Mouse (Mus musculus) megakaryocyte, embryonic 14.5 days (primary cell): ENCODE measurements around the gene Adamts2. TPM values are rescaled to one million over a fixed set of nuclear protein-coding genes. Genes with fewer than 3 reads are reported as not detected.

Experiments used
- H3K27me3 ChIP-seq: replicated peaks from 2 replicates; pipeline ENCODE3; 2012; ENCODE audit warnings: inconsistent platforms
- H3K36me3 ChIP-seq: replicated peaks from 2 replicates; pipeline ENCODE3; 2012; ENCODE audit warnings: low read length, inconsistent platforms, mixed read lengths
- H3K4me1 ChIP-seq: 2 replicates; pipeline ENCODE4 v1.6.1; 2012; ENCODE audit warnings: inconsistent platforms
- H3K4me3 ChIP-seq: replicated peaks from 2 replicates; pipeline ENCODE3; 2012; ENCODE audit warnings: moderate library complexity, mild to moderate bottlenecking, inconsistent platforms
- H3K9me3 ChIP-seq: 2 replicates; pipeline ENCODE4 v1.6.1; 2012; ENCODE audit warnings: inconsistent platforms
- FLI1 ChIP-seq: IDR thresholded peaks from 2 replicates; pipeline ENCODE4 v1.6.1; 2012; ENCODE audit warnings: low read length, inconsistent platforms, mixed read lengths
- GATA1 ChIP-seq: IDR thresholded peaks from 3 replicates; pipeline ENCODE4 v1.6.1; 2012; ENCODE audit warnings: mixed read lengths, low read length, inconsistent platforms, borderline replicate concordance
- polyA plus RNA-seq: library from polyadenylated mRNA; stranded (reverse); fragments of >175 nt; gene quantifications from 2 replicates; pipeline ENCODE4 v1.2.3, GENCODE M21; 2012; ENCODE audit warnings: low replicate concordance; ENCODE audit not compliant: insufficient read depth

Adamts2 gene
- polyA plus RNA-seq, 1 experiment: not detected

DNA sequence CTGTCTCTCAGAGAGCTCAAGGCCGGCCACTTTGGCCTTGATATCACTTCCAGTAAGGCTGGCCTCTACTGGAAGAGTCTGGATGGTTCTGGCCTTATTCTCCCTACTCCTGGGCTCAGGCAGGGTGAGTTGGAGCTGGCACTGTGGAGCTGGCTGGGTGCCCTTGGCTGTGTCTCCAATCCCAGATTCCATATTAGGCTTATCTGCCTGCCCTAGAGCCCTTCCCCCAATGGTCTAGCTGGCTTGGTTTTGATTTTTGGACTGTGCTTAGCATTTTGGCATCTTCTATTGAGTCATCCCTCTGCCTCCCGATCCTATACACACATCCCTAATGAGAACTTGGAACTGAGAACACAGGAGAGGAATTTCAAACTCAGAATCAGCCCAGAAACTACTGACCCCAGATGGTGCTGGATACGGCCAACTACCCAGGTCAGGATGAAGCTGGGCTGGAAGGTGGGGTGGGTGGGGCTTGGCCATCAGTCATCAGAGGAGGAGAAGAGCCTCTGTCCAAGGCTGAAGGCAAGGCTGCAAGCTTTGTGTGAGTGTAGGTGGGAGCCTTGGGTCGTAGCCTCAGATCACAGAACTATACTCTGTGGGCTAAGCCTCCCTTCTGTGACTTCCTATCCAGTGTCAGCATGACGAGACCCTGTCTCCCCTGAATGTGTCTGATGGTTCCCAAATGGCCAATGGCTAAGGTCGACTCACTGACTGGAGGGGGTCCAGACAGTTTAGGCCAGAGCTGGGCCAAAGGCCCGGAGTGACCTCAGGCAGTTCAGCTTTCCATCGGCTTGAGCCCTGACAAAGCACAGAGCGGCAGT is 67.9 kb downstream of the Adamts2 start:
- H3K36me3 ChIP-seq: no peaks in the 10 kb centered on the region
- H3K4me3 ChIP-seq: no peak overlapping the region
- H3K9me3 ChIP-seq: peaks cover 8% of the 10 kb centered on the region; the same call in 1 of the 2 replicates
- H3K4me1 ChIP-seq: no peaks in the 10 kb centered on the region
- TF ChIP-seq FLI1: no peak
- no peak for TF ChIP-seq GATA1
- H3K27me3 ChIP-seq: peaks cover 4% of the 10 kb centered on the region

- H3K36me3 ChIP-seq: no peaks in the 10 kb centered on the region
- TF ChIP-seq FLI1: no peak
- no peak for TF ChIP-seq GATA1
- peaks cover 4% of the 10 kb centered on the region for H3K27me3 ChIP-seq
- H3K4me3 ChIP-seq: no peak overlapping the region
- no peaks in the 10 kb centered on the region for H3K4me1 ChIP-seq
- peaks cover 8% of the 10 kb centered on the region; the same call in 1 of the 2 replicates for H3K9me3 ChIP-seq
These were observed 68.5 kb downstream of the Adamts2 start for GRCm38 (mm10) chr11:50670363-50670725.

DNA sequence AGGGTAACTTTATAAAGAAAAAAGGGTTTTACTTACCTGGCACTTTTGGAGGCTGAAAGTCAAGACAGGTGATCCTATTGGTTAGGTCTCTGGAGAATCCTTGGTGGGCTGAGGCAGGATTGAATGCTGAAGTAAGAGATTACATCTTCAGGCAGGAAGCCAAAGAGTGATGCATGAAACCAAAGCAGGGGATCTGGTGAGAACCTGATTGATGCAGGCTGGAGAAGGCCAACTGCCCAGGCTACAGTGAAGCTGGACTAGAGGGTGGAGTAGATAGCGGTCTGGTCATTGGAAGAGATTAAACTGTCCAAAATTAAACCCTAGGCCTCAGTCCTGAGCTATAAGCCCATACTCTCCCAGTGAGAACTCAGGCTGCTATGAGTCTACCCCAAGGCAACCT is 69.0 kb downstream of the Adamts2 start:
- H3K9me3 ChIP-seq: peaks cover 8% of the 10 kb centered on the region; the same call in 1 of the 2 replicates
- H3K27me3 ChIP-seq: peaks cover 4% of the 10 kb centered on the region
- H3K4me1 ChIP-seq: no peaks in the 10 kb centered on the region
- no peaks in the 10 kb centered on the region for H3K36me3 ChIP-seq
- TF ChIP-seq FLI1: no peak
- no peak for TF ChIP-seq GATA1
- no peak overlapping the region for H3K4me3 ChIP-seq

DNA sequence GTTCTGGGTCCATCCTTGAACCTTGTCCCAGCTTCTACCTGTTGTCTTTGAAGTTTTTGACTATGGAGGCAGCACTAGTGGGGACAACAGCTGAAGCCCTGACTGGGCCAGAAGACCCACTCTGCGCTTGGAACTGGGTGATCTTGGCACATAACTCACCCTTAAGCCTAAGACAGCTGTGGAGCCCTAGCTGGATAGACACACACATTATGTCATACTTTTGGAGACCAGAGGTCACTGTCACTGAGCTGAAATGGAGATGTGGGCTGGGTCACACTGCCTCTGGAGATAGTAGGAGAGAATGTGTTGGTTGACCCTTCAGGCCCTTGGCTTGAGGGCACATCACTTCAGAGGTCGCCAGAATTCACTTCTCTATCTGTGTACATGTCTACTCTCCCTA is 69.5 kb downstream of the Adamts2 start:
- Histone ChIP-seq H3K27me3 (peaks cover 4% of the 10 kb centered on the region), H3K36me3 (no peaks in the 10 kb centered on the region), H3K9me3 (peaks cover 8% of the 10 kb centered on the region; the same call in 1 of the 2 replicates), H3K4me3 (no peak overlapping the region), H3K4me1 (no peaks in the 10 kb centered on the region)
- TF ChIP-seq GATA1: no peak
- no peak for TF ChIP-seq FLI1

DNA sequence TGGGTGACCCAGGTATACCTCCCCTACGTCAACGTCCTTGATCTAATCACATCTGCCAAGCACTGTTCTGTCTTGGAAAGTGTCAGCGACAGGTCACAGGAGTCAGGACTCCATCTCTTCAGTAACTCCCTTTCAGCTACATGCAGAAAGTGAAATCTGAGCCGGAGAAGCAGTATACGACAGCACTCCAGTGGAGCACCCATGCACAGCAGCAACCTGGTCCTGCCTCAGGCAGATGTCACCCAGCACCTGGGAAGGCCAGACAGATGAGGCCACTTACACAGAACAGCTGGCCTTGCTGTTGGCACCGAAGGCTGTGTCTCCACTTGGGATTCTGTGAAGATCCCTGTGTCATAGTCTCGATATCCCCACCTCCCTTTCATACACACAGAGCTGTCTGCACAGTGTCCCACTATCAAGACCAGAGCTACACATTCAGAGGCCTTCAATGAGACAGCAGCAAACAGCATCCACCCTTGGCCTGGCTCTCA is 70.0 kb downstream of the Adamts2 start:
- Histone ChIP-seq H3K9me3 (peaks cover 8% of the 10 kb centered on the region; the same call in 1 of the 2 replicates), H3K27me3 (peaks cover 4% of the 10 kb centered on the region), H3K4me1 (no peaks in the 10 kb centered on the region), H3K4me3 (no peak overlapping the region), H3K36me3 (no peaks in the 10 kb centered on the region)
- no peak for TF ChIP-seq FLI1

- peaks cover 8% of the 10 kb centered on the region; the same call in 1 of the 2 replicates for H3K9me3 ChIP-seq
- no peak overlapping the region for H3K4me3 ChIP-seq
- H3K27me3 ChIP-seq: peaks cover 4% of the 10 kb centered on the region
- H3K4me1 ChIP-seq: no peaks in the 10 kb centered on the region
- TF ChIP-seq GATA1: no peak
- no peak for TF ChIP-seq FLI1
- no peaks in the 10 kb centered on the region for H3K36me3 ChIP-seq
These were observed 71.0 kb downstream of the Adamts2 start for GRCm38 (mm10) chr11:50672866-50673265.

DNA sequence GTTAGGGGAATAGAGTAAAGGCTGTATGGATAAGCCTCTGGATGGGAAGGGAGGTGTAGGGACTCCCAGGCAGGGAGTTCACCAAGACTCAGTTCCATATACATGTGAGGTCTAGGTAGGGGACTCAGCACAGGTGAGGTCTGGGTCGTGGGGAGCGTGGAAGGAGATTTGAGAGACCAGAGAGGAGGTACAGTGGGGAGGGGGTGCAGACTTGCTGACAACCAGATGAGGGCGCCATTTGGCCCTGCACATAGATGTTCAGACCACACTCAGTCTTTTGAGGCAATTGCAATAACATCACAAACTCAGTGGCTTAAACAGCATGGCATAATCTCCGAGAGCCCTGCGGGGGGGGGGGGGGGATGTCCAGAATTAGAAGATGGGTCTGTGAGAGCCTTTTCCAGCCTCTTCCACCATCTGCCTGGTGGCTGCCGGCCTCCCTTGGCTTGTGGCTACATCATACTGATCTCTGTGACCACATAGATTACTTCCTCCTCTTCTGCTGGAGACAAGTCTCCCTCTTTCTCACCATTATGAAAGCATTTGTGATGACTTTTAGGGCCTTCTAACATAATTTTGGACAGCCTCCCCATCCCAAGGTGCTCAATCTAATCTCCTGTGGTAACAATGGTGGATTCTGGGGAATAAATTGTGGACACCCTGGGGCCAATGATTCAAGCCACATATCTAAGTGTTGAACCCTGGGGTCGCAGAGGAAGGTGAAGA is 71.8 kb downstream of the Adamts2 start:
- no peak overlapping the region for H3K4me3 ChIP-seq
- peaks cover 8% of the 10 kb centered on the region; the same call in 1 of the 2 replicates for H3K9me3 ChIP-seq
- peaks cover 4% of the 10 kb centered on the region for H3K27me3 ChIP-seq
- no peaks in the 10 kb centered on the region for H3K4me1 ChIP-seq
- TF ChIP-seq GATA1 (no peak), FLI1 (no peak)
- H3K36me3 ChIP-seq: no peaks in the 10 kb centered on the region

DNA sequence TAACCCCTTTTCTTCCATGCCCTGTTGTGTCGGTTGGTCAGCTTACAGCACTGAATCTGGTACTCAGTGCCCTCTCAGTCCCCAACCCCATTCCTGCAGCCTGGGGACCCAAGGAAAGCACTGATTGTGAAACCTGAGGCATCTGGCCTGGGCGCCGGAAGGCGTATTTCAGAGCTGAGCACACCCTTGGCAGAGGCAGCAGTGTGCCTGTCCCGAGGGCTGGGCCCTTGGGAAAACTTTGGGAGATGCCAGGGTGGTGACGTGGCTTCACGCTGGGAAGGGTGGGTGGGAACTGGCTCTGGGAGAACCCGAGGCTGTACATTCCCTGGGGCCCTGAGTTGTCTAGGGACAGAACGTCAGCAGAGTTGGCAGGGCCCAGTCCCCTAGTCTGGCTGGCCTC is 72.5 kb downstream of the Adamts2 start:
- Histone ChIP-seq H3K4me3 (no peak overlapping the region), H3K4me1 (no peaks in the 10 kb centered on the region), H3K36me3 (no peaks in the 10 kb centered on the region), H3K27me3 (peaks cover 4% of the 10 kb centered on the region), H3K9me3 (peaks cover 8% of the 10 kb centered on the region; the same call in 1 of the 2 replicates)
- TF ChIP-seq FLI1: no peak

DNA sequence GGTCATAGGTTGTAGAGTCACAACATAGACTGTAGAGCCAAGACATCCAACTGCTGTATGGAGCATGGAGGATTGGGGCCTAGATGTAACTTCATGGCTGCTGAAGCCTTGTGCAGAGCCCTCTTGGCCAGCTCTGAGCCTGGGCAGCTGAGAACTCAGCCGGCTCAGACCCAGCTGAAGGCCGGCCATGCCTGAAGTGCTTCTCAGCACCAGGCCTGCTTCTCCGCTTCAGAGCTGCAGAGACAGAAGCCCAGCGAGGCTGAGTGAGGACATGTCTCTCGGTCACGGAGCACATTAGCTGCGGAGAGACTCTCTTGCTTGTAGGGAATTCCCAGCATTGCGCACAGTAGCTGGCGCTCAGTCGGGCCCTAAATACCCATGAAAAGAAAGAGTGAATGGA is 76.8 kb downstream of the Adamts2 start:
- Histone ChIP-seq H3K36me3 (no peaks in the 10 kb centered on the region), H3K27me3 (no peaks in the 10 kb centered on the region), H3K4me1 (no peaks in the 10 kb centered on the region), H3K9me3 (0 out of 2 replicates have a peak, but pooled peaks cover 3% of the 10 kb centered on the region), H3K4me3 (no peak overlapping the region)
- TF ChIP-seq FLI1: no peak
- TF ChIP-seq GATA1: no peak

- H3K4me3 ChIP-seq: no peak overlapping the region
- TF ChIP-seq FLI1 (no peak), GATA1 (no peak)
- 0 out of 2 replicates have a peak, but pooled peaks cover 3% of the 10 kb centered on the region for H3K9me3 ChIP-seq
- H3K27me3 ChIP-seq: no peaks in the 10 kb centered on the region
- no peaks in the 10 kb centered on the region for H3K36me3 ChIP-seq
- no peaks in the 10 kb centered on the region for H3K4me1 ChIP-seq
These were observed 80.1 kb downstream of the Adamts2 start for GRCm38 (mm10) chr11:50681940-50682339.
